Mouse (Mus musculus): ENCODE results near the gene Cpsf4.
"Not testable (repeated sequence)": the region's sequence is repeated elsewhere in the genome, so short reads cannot be mapped to it uniquely, and the experiment has no call there.

The Cpsf4 gene

GRCm38 (mm10) chr5:145219981-145220380 is 53.0 kb downstream of the Cpsf4 start:
- no peak for DNase-seq (ENCODE audit: low read depth, low spot score)

GRCm38 (mm10) chr5:145222840-145223239 is 55.8 kb downstream of the Cpsf4 start:
- no peak for DNase-seq (ENCODE audit: low read depth, low spot score)

- DNase-seq (ENCODE audit: low read depth, low spot score) = no peak
These were observed 56.4 kb downstream of the Cpsf4 start for GRCm38 (mm10) chr5:145223395-145223794.

GRCm38 (mm10) chr5:145226453-145226852 is 59.4 kb downstream of the Cpsf4 start:
- no peak for DNase-seq (ENCODE audit: low read depth, low spot score)

GRCm38 (mm10) chr5:145229283-145229682 is 62.3 kb downstream of the Cpsf4 start:
- not testable (repeated sequence) for DNase-seq (ENCODE audit: low read depth, low spot score)

- no peak for DNase-seq (ENCODE audit: low read depth, low spot score)
These were observed 63.6 kb downstream of the Cpsf4 start for GRCm38 (mm10) chr5:145230641-145231040.

- DNase-seq (ENCODE audit: low read depth, low spot score) = peak; percentile 98
These were observed 64.4 kb downstream of the Cpsf4 start, which contains the start of gene Zfp655 for GRCm38 (mm10) chr5:145231367-145231871. Gene Zfp655 (plus strand): TSS chr5:145231715.

Measured in skeletal muscle tissue, adult 2 months (tissue).